Mouse (Mus musculus) ovary, postnatal 36 days (tissue): Measurements from ENCODE around the gene Rhod.
"Not testable (repeated sequence)": the region's sequence is repeated elsewhere in the genome, so short reads cannot be mapped to it uniquely, and the experiment has no call there.

Source experiments
- DNase-seq: peaks from one replicate; pipeline ENCODE4 v3.0.0; 2022; ENCODE audit warnings: low spot score, mixed read lengths

The Rhod gene

DNA sequence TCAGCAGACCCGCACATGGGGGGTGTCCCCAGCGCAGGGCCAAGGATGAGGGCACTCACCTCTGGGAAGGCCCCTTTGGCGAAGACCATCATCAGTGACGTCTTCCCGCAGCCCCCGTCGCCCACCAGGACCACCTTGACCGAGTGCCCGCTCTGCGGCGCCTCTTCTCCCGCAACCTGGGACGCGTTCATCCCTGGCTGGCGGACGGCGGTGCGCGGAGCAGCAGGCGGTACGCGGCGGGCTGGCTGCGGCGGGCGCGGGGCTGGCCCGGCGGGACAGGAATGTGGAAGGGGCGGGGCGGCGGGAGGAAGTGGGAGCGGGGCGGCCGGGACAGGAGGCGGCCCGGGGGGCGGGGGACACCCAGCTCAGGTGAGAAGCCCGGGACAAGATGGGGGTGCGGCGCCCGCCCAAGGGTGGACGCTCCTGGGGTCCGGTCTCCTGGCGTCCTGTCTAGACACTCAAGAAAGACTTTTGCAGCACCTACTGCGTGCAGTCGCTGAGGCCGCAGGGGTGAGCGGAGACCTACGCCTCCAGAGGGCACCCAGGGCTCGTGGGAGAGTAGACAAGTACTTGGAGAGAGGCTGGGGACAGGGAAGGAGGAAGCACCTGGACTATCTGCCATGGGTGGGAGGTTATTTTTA lies at the start of gene Rhod:
Gene Rhod (minus strand): TSS at position 272 of the 641 bp plus-strand sequence.
- DNase-seq = peak; percentile 74

DNA sequence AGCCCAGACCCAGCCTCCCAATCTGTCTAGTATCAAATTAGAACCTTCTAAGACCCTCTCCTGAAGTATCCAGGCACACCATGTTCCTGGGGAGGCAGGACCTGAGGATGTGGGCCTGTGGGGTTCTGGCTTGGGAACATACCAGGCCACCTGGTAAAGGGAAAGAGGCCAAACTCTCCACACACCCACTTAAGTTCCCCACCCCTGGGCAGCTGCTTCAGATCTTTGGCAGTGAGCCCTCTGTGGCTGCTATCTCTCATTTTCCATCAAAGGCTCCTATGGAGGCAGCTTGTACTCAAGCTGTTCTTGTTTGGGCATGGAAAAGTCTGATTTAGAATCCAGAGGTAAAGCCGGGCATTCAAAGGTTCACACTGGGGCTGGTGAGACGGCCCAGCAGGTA lies 48.6 kb upstream of the Rhod start:
- DNase-seq = no peak

DNA sequence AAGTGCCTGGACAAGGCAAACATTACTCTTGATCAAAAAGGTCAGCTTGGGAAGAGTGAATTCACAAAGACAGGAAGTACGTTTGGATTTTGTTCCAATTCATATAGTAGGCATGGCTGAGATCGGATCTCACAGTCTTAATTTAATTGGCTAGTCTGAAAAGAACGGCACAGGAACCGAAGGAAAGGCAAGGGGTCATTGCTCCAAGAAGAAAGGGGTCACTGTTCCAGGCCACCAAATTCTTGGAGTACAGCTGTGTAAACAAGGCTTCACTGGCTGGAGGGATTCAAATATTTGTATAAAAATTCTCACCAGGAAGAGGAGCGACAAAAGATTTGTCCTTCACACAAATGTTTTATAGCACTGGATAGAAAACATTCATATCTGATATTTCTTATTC lies 45.8 kb upstream of the Rhod start:
- no peak for DNase-seq

DNA sequence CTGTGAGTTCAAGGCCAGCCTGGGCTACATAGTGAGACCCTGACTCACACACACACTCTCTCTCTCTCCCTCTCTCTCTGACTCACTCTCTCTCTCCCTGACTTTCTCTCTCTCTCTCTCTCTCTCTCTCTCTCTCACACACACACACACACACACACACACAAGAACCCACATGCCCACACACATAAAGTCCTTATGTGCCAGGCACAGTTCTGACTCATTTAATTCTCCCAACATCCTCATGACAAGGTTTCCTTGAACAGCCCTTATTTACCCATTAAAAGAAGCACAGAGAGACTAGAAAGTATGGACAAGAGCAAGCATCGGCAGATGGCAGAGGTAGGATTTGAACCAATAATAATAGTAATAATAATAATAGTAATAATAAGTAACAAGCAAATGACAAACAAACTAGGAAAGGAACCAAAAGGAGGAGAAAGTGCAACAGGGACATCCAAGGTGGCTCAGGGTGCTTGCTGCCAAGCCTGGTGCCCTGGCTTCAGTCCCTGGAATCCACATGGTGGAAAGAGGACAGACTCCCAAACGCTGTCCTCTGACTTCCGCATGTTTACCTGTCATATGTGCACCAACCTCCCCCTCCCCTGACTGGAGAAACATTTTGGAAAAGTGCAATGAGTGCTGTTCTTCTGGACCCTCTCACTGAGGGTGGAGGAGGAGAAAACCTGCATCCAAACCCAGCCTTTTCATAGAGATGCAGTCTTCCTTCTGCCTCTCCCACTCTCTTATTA lies 43.1 kb upstream of the Rhod start:
- no peak for DNase-seq

DNA sequence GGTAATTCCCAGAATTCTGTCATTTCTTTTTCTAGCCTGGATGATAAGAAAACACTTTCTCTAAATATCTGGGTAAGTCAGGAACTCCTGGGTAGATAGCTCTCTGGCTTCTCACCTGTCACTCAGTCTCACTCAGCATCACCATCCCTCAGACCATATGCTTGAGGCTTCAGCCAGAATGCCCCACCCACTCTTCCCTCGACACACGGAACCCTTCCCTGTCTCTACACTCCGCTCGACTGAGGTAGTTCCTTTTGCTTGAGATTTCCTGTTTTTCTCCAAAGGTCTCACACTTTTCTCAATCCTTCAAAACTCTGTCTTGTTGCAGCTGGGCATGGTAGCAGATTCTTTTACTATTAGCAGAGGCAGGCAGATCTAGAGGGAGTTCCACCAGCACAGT lies 42.1 kb upstream of the Rhod start:
- DNase-seq = no peak

DNA sequence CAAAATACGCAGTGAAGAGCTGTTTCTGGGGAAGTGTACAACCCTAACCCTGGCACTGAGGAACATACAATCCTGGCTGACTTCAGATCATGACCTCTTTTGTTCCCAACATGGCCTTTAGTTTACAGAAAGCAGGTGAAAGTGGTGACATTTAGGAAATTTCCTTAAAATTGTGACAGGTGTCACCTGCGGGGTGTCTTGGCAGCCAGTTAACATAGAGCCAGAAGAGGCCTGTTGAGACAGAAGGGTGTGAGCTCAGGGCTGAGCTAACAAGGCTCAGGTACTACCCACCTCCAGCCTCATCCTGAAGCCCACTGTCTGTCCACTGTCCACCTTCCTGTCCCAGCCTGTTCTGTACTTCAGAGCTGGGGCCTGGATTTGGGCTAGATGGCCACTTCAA lies 40.8 kb upstream of the Rhod start:
- no peak for DNase-seq

DNA sequence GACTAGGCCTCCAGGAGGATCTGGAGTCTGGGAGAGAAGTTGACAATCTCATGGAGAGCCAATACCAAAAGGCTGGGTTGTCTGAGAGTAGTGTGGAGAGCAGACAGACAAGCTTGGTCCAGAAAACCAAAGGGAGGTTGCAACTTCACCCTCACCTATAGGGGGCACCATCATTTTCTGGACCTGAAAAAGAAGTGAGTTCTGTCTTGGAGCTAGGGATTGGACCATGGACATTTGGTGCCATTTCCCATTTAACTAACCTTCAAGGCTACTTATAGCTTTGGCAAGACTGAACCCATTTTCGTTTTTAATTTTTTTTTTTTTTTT lies 38.9 kb upstream of the Rhod start:
- no peak for DNase-seq

DNA sequence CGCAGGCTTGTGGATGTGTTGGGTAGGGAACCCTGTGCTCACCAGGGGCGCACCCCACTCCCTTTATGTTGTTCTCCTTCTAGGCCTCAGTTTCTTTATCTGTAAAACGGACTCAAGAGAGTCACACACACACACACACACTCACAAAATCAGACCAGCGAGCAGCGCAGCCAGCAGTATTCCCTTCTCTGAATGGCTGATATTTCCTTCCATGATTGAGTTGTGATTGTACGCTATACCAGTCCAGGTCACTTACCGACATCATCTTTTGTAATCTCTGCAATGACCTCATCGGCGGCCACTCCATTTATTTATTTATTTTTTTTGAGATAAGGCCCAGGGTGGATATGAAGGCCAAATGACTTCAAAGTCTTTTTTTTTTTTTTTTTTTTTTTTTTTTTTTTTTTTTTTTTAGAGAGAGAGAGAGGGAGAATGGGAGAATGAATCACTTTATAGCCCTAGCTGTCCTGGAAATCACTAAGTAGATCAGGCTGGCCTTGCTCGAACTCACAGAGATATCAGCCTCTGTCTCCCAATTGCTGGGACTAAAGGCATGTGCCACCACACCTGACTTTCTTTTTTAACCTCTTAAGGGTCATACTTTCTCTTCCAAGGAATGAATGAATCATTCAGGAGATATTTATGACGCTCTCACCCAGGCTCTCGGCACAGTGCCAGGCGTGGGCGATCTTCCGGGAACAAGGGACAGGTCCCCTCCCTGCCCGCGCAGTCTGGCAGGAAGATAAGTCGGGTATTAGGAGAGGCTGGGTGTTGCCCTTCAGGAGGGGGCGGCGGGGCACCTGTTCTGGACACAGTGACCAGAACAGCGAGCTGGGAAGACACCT lies 38.3 kb upstream of the Rhod start, which contains the start of gene Syt12:
Gene Syt12 (minus strand): TSS at position 103 of the 845 bp plus-strand sequence.
- DNase-seq = peak; percentile 51

DNA sequence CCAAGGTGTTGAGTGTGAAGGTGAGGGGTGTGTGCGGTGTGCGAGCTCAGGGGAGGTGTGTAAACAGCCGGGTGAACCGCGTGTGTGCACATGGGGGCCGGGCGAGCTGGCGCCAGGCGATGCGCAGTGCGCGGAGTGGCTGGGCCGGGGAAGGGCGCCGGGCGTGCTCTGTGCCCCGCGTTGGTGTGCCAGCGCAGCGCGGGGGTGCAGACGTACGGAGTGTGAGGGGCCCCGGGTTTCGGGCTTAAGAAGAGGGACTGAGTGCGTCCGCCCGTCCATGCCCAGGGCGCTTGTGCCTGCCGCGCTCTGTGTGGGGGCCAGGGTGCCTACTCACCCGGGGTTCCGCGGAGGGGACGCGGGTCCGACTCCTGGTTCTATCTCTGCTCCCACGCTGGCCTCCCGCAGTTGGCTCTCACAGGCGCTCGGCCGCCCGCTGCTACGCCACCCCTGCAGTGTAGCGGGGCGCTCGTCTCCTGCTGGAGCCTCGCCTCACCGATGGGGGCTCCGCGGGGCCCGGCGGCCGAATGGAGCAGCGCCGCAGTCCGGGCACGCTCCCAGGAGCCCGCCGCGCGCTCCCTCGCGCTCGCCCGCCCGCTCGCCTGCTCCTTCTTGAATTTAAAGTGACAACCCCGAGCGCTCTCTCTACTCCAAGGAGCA lies 37.5 kb upstream of the Rhod start:
- DNase-seq = peak; percentile 60

DNA sequence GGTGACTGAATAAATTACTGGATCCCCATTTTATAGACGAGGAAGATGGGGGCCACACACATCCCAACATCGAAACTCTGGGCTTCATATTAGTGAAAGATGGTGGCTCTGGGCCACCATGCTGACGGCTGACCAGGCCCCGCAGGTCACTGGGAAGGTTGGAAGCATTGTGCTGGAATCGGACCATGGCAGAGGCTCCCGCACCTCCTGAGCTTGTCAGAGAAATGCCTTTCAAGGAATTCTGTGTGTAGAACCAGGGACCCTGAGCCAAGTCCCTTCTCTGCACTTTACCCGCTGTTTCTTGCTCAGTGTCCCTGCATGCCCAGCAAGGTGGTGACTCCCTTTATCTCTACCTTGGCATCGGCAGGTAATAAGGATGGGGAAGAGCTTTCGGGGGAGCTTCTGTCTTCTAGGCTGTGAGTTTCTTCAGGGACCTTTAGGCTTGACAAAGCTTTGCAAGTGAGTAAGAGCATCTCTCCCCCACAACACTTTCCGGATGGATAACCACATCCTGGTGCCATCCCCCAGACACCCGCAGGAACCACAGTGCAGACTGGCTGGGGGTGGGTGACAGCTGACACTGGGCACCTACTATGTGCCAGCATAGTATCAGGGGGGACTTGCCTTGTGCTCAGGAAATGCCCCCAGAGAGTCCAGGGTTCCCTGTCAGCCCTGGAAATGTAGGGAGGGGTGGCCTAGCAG lies 36.1 kb upstream of the Rhod start:
- DNase-seq = no peak

DNA sequence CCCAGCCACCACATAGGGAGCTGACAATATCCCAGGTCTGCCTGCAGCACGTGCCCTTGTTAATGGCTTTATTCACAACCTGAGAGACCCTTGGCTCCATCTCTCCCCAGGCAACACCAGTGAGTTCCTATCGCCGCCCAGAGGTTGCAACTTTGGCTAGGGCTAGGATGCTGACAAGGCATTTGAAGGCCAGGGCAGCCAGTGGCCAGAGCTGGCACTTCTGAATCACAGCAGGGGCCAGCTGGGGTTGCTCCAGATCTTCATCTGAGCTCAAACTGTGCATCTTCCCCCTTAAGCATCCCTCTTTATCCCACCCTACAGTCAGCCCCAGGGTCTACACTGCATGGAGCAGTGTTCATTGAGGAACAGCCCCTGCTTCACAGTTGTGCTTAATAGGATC lies 35.5 kb upstream of the Rhod start:
- no peak for DNase-seq

DNA sequence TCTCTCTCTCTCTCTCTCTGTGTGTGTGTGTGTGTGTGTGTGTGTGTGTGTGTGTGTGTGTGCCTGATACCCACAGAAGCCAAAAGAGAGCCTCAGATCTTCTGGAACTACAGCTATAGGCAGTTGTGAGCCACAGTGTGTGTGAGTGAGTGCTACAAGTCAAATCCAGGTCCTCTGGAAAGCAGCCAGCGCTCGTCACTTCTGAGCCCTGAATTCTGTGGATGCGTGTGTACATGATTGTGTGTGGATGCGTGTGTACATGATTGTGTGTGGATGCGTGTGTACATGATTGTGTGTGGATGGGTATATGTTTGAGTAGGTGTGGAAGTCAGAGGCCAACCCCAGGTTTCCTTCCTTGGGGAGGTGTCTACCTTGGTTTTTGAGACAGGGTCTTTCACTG lies 34.3 kb upstream of the Rhod start:
- no peak for DNase-seq

DNA sequence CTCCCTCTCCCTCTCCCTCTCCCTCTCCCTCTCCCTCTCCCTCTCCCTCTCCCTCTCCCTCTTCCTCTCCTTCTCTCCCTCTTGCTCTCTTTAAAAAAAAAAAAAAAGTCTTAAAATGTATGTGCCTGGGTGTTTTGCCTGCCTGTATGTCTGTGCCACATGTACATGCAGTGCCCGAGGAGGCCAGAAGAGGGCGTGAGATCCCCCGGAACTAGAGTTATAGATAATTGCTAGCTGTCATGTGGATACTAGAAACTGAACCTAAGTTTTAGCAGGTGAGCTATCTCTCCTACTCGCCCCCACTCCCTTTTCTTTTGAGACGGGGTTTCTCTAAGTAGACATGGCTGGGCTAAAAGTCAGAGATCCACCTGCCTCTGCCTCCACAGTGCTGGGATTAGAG lies 29.1 kb upstream of the Rhod start:
- DNase-seq = no peak

DNA sequence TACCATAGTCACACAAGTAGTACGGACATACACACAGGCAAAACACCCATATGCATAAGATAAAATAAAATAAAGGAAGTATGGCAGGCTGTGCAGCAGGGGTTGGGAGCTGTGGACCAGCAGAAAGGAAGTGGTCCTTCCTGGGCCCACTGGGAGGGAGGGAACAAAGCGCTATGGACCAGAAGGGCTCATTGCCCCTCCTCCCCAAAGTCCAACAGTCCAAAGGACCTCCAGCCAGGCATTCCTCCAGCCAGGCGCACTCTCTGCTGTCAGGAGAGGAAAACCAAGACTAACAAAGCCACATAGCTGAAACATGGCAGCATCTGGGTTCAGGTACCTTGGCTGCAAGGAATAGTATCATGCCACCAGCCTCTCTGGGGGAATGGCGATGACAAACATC lies 25.4 kb upstream of the Rhod start:
- no peak for DNase-seq

DNA sequence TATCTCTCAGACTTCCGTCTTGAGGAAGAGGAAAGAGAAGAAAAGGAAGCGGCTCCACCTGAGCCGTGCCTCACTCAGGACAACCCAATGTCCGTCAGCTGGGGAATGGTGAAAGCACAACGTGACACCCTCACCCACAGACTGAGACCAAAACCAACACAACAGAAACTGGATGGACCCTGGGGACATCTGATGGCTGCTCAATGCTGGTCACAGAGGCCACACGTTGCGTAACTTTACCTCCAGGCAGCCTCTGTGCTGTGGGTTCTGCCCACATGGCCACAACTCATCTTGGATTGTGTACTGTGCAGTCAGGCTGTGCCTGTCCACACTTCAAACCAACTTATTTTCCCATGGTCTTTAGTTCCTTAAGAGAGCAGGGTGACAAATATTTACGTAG lies 22.7 kb upstream of the Rhod start:
- DNase-seq = no peak

DNA sequence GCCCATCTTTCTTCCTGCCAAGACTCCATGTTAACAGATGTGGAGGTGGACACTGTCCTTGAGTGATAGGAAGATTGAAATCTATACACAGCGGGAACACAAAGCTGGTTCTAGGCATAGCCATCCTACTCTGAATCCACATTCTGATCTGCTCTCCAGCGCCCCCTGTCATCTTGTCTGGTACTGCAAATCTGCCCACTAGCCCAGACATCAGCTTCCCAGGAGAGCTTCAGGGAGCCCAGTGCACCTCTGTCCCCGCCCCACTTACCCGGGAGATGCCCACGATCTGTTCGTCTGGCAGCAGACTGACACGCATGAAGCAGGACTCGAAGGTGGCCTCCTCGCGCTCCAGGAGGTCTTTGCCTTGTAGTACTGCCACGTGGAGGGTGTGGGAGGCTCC lies 17.0 kb upstream of the Rhod start:
- peak; percentile 59 for DNase-seq

DNA sequence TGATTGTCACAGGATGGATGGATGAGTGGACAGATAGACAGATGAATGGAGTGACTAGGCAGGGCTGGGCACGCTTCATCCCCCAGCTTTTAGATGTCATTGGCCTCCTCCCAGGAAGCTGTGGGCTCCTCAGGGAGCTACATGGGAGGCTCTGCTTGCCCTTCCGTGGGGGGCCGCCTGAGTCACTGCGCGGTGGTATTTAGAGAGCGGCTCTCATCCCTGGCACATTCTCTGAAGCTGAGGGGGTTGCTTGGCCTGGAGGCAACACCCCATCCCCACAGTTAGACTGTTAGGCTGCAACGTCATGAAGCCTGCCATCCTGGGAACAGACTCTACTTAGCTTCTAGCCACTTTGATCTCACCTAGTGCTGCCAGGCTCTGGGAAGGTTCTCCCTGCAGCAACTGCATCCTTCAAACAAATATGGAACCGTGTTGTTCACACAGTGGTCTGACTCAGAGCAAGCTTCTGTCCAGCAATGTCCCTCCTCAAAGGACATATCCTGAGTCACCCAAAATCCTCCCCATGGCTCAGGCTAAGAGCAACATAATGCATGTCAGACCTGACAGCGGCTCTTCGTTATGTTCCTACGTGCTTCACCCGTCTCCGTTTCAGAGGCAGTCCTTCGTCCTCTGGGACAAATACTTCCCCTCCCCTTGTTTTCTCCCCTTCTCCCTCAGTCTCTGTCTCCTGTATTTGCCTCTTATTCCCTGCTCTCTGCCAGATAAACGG lies 16.0 kb upstream of the Rhod start:
- no peak for DNase-seq

DNA sequence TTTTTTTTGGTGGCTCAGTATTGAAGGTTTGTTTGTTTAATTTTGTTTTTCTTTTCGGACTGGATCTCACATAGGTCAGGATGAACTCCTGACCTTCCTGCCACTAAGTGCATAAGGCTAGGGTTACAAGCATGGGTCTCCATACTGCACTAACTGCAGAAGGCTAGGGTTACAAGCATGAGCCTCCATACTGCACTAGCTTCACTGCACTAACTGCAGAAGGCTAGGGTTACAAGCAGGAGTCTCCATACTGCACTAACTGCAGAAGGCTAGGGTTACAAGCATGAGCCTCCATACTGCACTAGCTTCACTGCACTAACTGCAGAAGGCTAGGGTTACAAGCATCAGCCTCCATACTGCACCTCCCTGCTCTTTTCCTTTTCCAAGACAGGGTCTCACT lies 14.8 kb upstream of the Rhod start:
- not testable (repeated sequence) for DNase-seq

DNA sequence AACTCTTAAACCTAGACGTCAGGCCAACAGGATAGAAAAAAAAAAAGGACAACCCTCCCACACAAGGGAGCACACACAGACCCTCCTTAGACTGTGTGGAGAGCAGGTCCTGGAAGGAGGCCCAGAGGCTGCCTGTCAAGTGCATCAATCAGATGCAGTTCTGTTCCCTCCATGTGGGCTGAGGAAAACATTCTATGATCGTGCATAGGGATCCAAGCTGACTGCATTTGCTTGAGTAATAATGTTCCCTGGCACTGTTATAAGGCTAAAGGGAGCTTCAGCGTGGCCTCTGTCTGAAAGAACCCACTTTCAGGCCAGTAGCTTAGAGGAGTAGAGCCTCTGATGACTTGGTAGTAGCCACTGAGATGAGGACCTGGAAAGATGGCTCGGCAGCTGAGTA lies 13.3 kb upstream of the Rhod start:
- DNase-seq = no peak

DNA sequence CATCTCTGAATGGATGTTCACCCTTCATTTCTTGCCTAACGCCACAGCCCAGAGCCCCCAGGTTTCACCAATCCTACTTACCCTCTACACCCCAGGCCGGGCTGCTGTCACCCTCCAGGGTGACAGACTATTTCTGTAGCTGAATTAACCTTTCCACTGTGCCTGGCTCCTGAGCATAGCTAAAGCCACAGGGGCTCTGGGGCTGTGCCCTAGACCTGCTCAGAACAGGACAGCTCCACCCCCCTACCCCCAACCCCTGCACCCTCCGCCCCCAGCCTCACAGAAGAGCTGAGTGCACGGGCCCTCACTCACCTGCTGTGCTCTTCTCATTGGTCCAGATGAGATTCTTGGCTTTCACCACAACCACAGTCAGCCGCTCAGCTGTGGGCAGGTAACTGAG lies 12.7 kb upstream of the Rhod start:
- no peak for DNase-seq

DNA sequence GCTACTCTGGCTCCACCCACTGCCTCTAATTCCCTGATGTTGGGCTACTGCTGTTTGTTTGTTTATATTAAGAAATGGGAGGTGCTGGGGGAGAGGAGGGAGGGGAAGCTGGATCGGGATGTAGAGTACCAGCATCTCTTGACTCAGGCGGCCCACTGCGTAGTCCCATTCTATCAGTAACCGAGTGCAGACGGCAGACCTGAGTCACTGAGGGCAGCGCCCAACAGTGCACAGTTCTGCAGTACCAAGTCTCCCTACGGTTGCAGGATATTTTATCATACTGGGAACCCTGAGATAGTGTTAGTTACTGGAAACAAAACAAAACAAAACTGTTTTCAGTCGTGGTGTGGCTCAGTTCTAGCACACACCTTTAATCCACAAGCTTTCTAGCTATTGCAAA lies 11.9 kb upstream of the Rhod start:
- no peak for DNase-seq
